Mouse (Mus musculus) E14TG2a.4 (cell line): ENCODE results near the gene Abca7.

Source experiments
- H3K27me3 ChIP-seq: 2 replicates; pipeline ENCODE4 v1.6.1; 2014; ENCODE audit warnings: low read length, control low read depth; ENCODE audit not compliant: insufficient read depth
- H3K36me3 ChIP-seq: 2 replicates; pipeline ENCODE4 v1.6.1; 2014; ENCODE audit warnings: low read length, control low read depth; ENCODE audit not compliant: insufficient read depth
- H3K4me1 ChIP-seq: replicated peaks from 2 replicates; pipeline ENCODE4 v1.6.1; 2014; ENCODE audit warnings: low read depth, low read length, control low read depth
- H3K4me3 ChIP-seq: replicated peaks from 2 replicates; pipeline ENCODE4 v1.5.1; 2014; ENCODE audit warnings: mild to moderate bottlenecking, low read length
- H3K9me3 ChIP-seq: 2 replicates; pipeline ENCODE4 v1.6.1; 2014; ENCODE audit warnings: low read length, control low read depth
- CTCF ChIP-seq: conservative IDR thresholded peaks from 2 replicates; pipeline ENCODE4 v1.5.1; 2014; ENCODE audit warnings: low read length
- NANOG ChIP-seq: IDR thresholded peaks from 2 replicates; pipeline ENCODE4 v1.6.1; 2014; ENCODE audit warnings: borderline replicate concordance, low read length, mixed read lengths
- POU5F1 ChIP-seq: IDR thresholded peaks from 2 replicates; pipeline ENCODE4 v1.6.1; 2014; ENCODE audit warnings: low read length, borderline replicate concordance

Abca7 gene

GRCm38 (mm10) chr10:79995636-79996035 lies 658 bp upstream of the Abca7 start:
- peaks cover 57% of the 10 kb centered on the region for H3K4me1 ChIP-seq
- TF ChIP-seq POU5F1, result no peak
- no peak for TF ChIP-seq NANOG
- no peak for TF ChIP-seq CTCF
- peak overlapping the region; percentile 83 for H3K4me3 ChIP-seq
- H3K9me3 ChIP-seq, result peaks cover 5% of the 10 kb centered on the region
- H3K36me3 ChIP-seq, result peaks cover 57% of the 10 kb centered on the region
- H3K27me3 ChIP-seq, result peaks cover 4% of the 10 kb centered on the region

- peaks cover 45% of the 10 kb centered on the region for H3K36me3 ChIP-seq
- H3K4me3 ChIP-seq, result peak overlapping the region; percentile 83
- H3K9me3 ChIP-seq, result no peaks in the 10 kb centered on the region
- TF ChIP-seq POU5F1 (no peak), CTCF (no peak), NANOG (no peak)
- H3K4me1 ChIP-seq, result peaks cover 60% of the 10 kb centered on the region
- peaks cover 13% of the 10 kb centered on the region for H3K27me3 ChIP-seq
These were observed 903 bp downstream of the Abca7 start for GRCm38 (mm10) chr10:79997034-79997760.

GRCm38 (mm10) chr10:79997819-79998218 lies 1.5 kb downstream of the Abca7 start:
- TF ChIP-seq POU5F1 (no peak), CTCF (no peak), NANOG (no peak)
- Histone ChIP-seq H3K9me3 (no peaks in the 10 kb centered on the region), H3K4me3 (peak overlapping the region; percentile 83), H3K36me3 (peaks cover 39% of the 10 kb centered on the region), H3K4me1 (peaks cover 65% of the 10 kb centered on the region), H3K27me3 (peaks cover 17% of the 10 kb centered on the region)

GRCm38 (mm10) chr10:80001945-80002344 lies 5.7 kb downstream of the Abca7 start:
- peaks cover 25% of the 10 kb centered on the region for H3K36me3 ChIP-seq
- H3K27me3 ChIP-seq, result peaks cover 17% of the 10 kb centered on the region
- TF ChIP-seq CTCF (no peak), POU5F1 (no peak), NANOG (no peak)
- H3K4me3 ChIP-seq, result peak overlapping the region; percentile 58
- H3K9me3 ChIP-seq, result no peaks in the 10 kb centered on the region
- peaks cover 85% of the 10 kb centered on the region for H3K4me1 ChIP-seq

- TF ChIP-seq NANOG (no peak), POU5F1 (no peak), CTCF (no peak)
- Histone ChIP-seq H3K9me3 (no peaks in the 10 kb centered on the region), H3K36me3 (peaks cover 34% of the 10 kb centered on the region), H3K4me3 (peak overlapping the region; percentile 58), H3K4me1 (peaks cover 87% of the 10 kb centered on the region), H3K27me3 (peaks cover 17% of the 10 kb centered on the region)
These were observed 6.5 kb downstream of the Abca7 start for GRCm38 (mm10) chr10:80002829-80003228.

- peaks cover 40% of the 10 kb centered on the region for H3K36me3 ChIP-seq
- no peak for TF ChIP-seq NANOG
- no peak for TF ChIP-seq POU5F1
- no peak for TF ChIP-seq CTCF
- peaks cover 16% of the 10 kb centered on the region for H3K27me3 ChIP-seq
- peaks cover 87% of the 10 kb centered on the region for H3K4me1 ChIP-seq
- H3K9me3 ChIP-seq, result no peaks in the 10 kb centered on the region
- peak overlapping the region; percentile 58 for H3K4me3 ChIP-seq
These were observed 7.3 kb downstream of the Abca7 start for GRCm38 (mm10) chr10:80003374-80004232.

- H3K4me3 ChIP-seq, result peak overlapping the region; percentile 58
- peaks cover 12% of the 10 kb centered on the region for H3K27me3 ChIP-seq
- peaks cover 41% of the 10 kb centered on the region for H3K36me3 ChIP-seq
- H3K9me3 ChIP-seq, result no peaks in the 10 kb centered on the region
- peaks cover 87% of the 10 kb centered on the region for H3K4me1 ChIP-seq
- TF ChIP-seq NANOG, result no peak
- no peak for TF ChIP-seq CTCF
- TF ChIP-seq POU5F1, result no peak
These were observed 8.0 kb downstream of the Abca7 start for GRCm38 (mm10) chr10:80004233-80004705.

- peaks cover 74% of the 10 kb centered on the region for H3K4me1 ChIP-seq
- H3K9me3 ChIP-seq, result no peaks in the 10 kb centered on the region
- H3K36me3 ChIP-seq, result peaks cover 64% of the 10 kb centered on the region
- no peak for TF ChIP-seq CTCF
- TF ChIP-seq NANOG, result no peak
- no peak for TF ChIP-seq POU5F1
- H3K27me3 ChIP-seq, result peaks cover 31% of the 10 kb centered on the region
- no peak overlapping the region for H3K4me3 ChIP-seq
These were observed 15.4 kb downstream of the Abca7 start for GRCm38 (mm10) chr10:80011740-80012139.
